Mouse (Mus musculus): ENCODE measurements around the gene Sfn. TPM values are rescaled to one million over a fixed set of nuclear protein-coding genes. Genes with fewer than 3 reads are reported as not detected.

Sfn gene
- polyA plus RNA-seq, 2 experiments from 2014 or later: 24.7 to 29.7 TPM

- no peak for ATAC-seq
Observed at GRCm38 (mm10) chr4:133619473-133620136, 17.6 kb upstream of the Sfn start.

GRCm38 (mm10) chr4:133617936-133618335, 16.0 kb upstream of the Sfn start:
- no peak for ATAC-seq

GRCm38 (mm10) chr4:133615416-133615815, 13.4 kb upstream of the Sfn start:
- no peak for ATAC-seq

DNA sequence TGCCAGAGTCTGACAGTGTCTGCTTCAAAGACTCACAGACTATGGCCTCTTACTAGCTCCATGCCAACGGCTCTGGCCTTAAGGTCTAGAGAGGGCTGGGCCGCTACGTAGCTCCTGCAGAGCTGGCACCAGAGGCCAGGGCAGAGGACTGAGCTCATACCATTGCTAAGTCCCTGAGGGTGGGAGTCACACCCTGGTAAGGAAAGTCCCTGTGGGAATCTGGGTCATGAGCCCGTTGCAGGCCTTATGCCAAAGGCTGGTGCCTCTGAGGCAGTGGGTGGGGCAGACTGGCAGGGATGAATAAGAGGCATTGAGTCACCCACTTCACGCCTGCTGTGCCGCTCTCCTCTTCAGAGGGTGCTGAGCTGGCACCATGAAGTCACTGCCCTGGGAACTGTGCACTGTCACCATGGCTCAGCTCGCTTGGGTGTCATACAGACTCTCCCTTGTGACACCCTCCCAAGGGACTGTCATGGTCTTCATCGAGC, 12.3 kb upstream of the Sfn start:
- no peak for ATAC-seq

- no peak for ATAC-seq
Observed at GRCm38 (mm10) chr4:133613867-133614266, 11.9 kb upstream of the Sfn start.

DNA sequence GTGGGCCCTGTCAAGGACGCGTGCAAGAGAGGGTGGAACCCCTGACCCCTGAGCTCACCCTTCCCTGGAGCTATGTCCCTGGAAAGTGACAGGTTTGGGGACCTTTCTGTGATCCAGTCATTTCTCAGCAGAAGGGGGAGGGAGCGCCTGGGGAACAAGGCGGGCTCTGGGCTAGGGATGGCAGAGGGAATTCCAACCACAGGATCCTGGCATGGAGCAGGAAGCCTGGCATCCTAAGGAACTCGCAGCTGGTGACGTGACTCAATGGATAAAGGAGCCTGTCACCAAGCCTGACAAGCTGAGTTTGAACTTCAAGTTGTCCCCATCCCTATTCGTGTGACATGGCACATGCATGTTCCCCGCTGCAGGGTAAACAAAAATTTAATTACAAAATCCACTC, 11.1 kb upstream of the Sfn start:
- no peak for ATAC-seq

- ATAC-seq: no peak
Observed at GRCm38 (mm10) chr4:133612416-133612815, 10.4 kb upstream of the Sfn start.

DNA sequence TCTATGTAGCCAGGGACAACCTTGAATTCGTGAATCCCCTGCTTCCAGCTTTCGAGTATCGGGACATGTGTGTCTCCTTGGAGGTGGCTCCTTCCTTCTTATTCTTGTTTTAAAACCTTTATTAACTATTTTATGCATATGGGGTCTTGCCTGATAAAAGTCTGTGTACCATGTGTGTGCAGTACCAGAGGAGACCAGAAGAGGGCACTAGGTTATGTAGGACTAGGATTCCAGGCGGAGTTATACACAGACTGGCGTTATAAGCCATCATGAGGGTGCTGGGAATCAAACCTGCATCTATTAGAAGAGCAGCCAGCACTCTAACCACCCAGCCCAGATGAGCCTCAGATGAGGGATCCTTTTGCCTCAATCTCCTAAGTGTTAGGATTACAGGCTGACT, 9.8 kb upstream of the Sfn start:
- no peak for ATAC-seq

DNA sequence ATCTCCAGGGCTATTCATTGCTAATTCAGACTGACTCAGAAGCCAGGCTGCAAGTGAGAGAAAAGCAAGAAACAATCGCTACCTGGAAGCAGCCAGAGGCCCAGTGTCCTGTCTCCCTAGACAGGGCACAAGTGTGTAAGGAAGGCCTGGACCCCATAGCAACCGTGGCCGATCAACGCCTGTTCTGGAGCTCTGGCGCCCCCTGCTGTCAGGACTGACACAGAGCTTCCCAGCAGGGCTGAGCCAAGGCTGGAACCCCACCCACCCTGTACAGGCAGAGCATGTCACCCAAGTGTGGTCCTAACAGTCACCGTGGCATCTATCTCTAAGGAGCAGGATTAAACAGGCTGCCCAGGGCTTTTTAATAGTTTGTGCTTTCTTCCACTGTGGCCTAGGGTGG, 7.8 kb upstream of the Sfn start:
- peak; percentile 63 for ATAC-seq

GRCm38 (mm10) chr4:133607284-133607683, 5.3 kb upstream of the Sfn start:
- no peak for ATAC-seq

- ATAC-seq: no peak
Observed at GRCm38 (mm10) chr4:133605330-133605729, 3.4 kb upstream of the Sfn start.

- no peak for ATAC-seq
Observed at GRCm38 (mm10) chr4:133604856-133605255, 2.9 kb upstream of the Sfn start.

DNA sequence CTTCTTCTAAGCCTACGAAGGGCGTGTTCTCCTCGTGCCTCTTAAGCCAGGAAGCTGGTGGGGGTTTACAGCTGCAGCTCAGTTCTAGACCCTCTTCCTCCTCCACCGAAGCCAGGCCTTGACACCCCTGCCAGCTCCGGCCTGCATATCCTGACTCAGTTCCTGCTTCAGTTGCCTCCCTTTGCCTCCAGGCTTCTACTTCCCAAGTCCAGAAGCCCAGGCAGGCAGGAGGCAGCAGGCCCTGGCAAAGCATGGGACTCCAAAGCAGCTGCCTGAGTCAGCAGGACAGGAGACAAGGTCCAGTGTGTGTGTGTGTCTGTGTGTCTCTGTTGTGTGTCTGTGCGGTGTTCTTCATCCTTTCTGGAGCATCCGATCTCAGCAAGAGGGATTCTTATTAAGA, 2.2 kb upstream of the Sfn start:
- no peak for ATAC-seq

DNA sequence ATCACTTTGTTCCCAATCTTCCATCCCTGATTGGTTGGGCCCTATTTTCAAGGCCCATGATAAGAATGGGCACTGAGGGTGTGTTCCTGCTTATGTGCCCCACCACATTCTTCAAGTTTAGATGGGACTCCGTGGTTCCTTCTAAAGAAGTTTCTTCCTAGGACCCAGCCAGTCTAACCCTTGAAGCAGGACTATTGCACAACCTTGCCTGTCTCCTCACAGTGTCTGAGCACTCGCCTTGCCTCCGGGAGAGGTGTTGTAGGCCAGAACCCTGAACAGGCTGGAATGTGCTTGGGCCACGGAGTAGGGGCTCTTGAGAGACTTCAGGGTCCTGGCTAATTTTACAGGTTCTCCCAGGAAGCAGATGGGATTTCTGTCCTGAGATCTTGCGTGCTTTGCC, 1.1 kb upstream of the Sfn start:
- no peak for ATAC-seq

DNA sequence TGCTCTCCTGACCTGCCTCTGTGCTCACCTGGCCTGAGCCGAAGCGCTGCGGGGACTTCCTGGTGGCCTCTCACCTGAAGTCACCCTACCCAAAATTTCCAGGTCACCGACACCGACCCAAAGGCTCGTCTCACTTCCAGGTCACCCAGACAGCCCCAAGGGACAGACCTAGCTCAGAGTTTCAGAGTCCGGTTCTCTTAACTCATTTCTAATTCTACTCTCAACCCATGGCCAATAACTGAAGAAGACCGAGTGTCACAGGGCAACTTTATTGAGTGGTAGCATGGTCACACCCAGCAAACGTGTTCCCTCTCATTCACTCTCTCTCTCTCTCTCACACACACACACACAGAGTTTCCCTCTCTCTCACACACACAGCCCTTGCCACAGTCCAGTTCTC, 1.7 kb downstream of the Sfn start:
- ATAC-seq: no peak

- ATAC-seq: peak; percentile 82
Observed at GRCm38 (mm10) chr4:133599571-133600073, 2.3 kb downstream of the Sfn start.

DNA sequence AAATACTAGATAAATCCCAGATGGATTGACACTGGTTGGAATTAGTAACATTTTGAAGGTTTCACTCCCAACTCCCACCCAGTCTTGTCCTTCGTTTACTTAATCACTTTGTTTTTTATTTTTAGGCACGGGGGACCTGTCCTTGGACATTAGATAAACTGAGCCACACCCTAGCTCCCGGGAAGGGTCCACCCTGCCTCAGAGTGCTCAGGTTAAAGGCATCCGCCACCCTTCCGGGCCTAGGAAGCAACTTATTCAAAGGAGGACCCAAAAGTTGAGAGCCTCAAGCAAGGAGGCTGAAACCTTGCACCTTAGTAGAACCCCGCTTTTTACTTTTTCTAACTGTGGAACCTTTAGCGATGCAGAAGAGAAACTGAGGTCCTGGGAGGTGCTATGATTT, 2.9 kb downstream of the Sfn start:
- no peak for ATAC-seq

- no peak for ATAC-seq
Observed at GRCm38 (mm10) chr4:133598616-133599015, 3.4 kb downstream of the Sfn start.

DNA sequence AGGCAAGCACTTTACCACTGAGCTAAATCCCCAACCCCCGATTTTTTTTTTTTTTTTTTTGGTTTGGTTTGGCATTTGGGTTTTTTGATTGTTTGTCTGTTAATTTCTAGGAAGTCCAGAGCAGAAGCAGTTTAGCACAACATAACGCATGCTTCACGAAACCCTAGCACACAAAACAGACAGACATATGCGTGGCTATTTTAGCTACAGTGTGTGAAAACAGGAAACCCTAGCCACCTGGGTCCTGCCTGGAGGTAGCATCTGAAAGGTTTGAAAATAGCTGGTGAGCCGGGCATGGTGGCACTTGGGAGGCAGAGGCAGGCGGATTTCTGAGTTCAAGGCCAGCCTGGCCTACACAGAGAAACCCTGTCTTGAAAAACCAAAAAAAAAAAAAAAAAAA, 5.9 kb downstream of the Sfn start:
- ATAC-seq: no peak

GRCm38 (mm10) chr4:133595538-133595937, 6.4 kb downstream of the Sfn start:
- no peak for ATAC-seq

DNA sequence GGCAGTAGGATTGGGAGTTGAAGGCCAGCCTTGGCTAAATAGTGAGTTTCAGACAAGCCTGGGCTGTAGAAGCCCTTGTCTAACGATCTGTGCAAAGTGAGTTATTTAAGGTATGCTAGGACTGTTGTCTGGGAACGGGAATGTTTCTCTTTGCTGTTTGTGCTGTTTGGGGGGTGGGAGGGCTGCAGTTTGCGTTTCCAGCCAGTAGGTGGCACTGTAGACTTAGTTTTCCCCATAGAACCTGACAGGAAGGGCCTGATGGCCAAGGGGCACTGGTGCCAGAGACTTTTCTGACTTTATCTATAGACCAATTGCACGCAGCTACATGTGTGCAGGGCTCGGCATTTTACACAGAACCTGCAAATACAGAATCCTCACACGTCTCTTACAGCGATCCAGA, 9.4 kb downstream of the Sfn start:
- peak; percentile 63 for ATAC-seq

GRCm38 (mm10) chr4:133584059-133584951, 17.7 kb downstream of the Sfn start, which contains the start of gene Gpn2:
TSS of gene Gpn2 (plus strand) at chr4:133584362.
- peak; percentile 99 for ATAC-seq

GRCm38 (mm10) chr4:133583690-133584058, 18.3 kb downstream of the Sfn start:
- ATAC-seq: peak; percentile 17

DNA sequence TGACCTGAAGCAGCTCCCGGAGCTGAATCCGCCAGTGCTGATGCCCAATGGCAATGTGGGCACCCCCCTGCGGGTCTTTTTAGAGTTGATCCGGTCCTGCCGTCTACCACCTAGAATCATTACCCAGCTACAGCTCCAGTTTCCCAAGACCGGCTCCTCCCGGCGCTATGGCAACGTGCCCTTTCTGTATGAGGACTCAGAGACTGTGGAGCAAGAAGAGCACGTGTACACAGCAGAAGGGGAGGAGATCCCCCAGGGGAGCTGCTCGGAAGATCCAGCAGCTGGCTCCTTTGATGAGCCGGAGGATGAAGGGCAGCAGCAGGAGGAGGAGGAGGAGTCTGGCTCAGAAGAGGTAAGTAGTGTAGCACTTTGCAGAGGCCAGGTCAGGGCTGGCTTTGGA, 24.0 kb downstream of the Sfn start:
- no peak for ATAC-seq
